Mouse (Mus musculus): Measurements from ENCODE around the gene Shcbp1.
"Not testable (repeated sequence)": the region's sequence is repeated elsewhere in the genome, so short reads cannot be mapped to it uniquely, and the experiment has no call there.

The Shcbp1 gene

DNA sequence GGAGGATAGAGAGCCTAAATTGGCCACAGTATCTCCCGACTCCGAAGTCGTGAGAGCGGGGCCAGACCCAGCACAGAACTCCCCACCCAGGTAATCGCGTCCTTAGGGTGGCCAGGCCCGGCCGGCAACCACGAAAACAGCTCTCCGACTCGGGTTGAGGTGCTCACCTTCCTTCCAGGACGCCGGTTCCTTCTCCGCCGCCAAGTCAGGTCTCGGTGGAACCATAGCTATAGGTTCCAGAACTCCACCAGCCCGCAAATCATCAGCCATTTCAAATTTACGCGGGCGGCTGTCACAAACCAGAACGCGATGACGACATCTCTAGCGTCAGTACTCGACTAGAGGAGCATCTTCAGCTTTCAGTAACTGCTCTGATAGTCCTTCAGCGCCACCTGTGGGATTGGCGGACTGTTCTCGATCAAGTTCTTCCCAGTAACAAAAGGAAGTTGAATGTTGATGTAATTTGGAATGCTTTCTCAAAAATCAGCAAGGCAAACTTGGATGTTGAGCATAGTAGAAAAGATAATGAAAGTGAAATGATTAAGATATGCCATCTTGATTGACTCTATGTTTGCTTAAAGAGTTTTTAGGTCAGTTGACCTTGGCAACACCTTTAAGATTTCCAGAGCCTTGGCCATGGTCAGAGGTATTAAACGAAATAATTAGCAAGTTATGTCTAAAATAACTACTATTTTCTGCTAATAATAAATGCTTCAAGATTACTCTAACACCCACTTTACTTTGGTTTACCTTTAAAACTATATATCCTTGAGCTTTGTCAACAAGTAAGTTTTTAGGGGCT lies at the start of gene Shcbp1:
Shcbp1 (minus strand) TSS at position 314 of the 802 bp plus-strand sequence.
- DNase-seq (ENCODE audit: low spot score): peak; percentile 96

DNA sequence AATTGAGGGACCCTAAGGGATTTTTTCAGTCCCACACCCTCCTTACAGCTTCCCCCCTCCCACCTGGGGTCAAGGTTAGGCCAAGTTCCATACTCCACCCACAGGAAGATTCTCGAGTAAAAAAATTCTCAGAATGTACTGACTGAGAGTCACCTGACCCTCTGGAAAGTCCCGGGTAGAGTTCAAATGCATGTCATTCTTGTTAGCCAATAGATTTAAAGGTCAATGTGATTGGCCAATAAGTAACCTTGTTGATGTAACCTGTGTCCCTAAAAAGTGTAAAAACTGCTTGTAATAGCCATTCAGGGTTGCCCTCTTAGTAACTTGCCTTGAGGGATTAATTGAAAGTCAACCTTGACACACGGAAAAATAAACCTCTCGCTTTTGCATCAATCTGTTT lies 29.5 kb upstream of the Shcbp1 start:
- DNase-seq (ENCODE audit: low spot score): no peak

DNA sequence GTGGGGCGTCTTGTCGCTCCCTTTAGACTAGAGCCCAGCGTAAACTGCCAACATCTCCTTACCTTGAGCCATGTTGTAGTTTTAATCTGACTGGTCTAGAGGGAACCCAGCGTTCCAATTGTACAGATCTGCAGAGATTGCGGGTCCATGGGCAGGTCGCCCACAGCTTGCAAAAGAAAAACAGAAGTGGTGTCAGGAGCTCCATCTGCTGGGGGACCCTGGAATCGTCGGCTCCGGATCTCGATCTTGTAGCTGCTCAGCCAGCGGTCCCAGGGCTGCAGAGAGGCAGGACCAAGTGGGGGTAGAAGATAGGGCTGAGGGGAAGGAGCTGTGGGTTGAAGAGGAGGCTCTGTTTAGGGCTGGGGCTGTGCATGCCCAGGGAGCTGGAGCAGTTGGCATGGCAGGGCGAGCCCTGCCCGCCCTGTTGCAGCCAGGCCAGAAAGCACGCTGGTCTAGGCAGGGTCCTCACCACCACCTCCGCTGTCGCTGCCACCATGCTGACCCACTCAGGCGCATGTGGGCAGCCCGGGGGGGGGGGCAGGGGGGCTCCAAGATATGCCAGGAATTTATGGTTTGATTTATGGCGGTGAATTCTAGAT lies 21.3 kb upstream of the Shcbp1 start:
- peak; percentile 56 for DNase-seq (ENCODE audit: low spot score)

DNA sequence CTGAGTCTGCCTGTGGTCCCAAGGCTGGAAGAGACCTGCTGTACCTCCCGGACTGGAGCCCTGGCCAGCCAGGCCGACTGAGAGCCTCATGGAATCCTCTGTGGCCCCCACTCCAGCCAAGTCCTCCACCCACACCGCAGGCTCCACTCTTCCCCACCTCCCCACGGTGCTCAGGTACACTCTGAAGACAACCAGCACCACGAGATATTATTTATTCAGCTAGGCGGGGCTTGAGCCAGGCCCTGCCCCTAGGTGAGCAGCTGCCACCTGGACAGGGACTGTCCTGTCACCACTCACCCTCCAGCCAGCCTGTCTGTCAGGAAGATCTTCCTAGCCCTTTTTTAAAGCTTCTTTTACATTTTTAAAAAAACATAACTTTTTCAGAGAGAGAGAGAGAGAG lies 1.1 kb downstream of the Shcbp1 start:
- no peak for DNase-seq (ENCODE audit: low spot score)

DNA sequence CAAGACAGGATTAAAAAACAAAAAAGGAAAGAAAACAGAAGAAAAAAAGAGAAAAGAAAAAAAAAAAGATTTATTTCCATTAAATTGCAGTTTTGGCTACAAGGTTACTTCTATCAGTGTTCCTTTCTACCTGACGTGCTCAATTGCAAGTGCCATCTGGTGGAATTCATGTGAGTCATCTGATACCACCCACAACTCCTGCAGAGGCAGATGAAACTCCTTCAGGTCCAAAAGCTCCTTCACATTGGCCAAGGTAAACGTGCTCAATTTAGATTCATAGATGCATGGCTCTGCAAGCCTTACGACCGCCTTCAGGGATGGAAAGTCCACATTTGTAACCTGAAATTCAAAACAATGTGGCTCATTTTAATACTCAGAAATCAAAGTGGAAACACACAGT lies 14.6 kb downstream of the Shcbp1 start:
- no peak for DNase-seq (ENCODE audit: low spot score)

DNA sequence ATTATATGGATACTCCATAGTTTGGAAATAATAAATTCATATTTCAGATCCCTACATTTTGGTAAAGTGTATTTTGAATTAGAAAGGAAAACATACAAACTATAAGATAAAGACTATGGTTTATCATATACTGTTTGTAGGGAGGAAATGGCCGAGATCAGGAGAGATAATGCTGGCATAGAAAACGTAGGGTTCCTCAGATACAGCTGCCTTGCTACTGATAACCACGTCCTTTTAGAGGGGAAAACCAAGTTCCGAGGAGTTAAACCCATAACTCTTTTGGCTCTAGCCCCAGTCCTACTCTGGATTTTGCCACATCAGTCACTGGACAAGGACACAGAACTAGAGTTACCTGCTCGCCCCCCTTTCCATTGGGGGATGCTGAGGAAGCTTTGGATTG lies 26.3 kb downstream of the Shcbp1 start:
- DNase-seq (ENCODE audit: low spot score): no peak

DNA sequence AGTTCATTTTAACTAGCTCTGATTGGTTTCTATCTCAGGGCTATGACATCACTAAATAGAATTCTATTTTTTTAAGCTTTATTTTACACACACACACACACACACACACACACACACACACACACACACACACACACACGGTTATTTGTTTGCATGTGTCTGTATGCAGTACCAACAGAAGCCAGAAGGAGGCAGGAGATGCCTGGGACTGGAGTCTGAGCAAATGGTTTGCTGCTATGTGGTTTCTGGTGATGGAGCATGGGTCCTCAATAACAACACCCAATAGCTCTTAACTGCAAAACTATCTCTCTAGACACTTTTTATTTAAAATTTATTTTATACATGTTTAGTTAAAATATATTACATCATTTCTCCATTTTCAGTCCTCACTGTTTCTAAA lies 48.4 kb downstream of the Shcbp1 start:
- no peak for DNase-seq (ENCODE audit: low spot score)

DNA sequence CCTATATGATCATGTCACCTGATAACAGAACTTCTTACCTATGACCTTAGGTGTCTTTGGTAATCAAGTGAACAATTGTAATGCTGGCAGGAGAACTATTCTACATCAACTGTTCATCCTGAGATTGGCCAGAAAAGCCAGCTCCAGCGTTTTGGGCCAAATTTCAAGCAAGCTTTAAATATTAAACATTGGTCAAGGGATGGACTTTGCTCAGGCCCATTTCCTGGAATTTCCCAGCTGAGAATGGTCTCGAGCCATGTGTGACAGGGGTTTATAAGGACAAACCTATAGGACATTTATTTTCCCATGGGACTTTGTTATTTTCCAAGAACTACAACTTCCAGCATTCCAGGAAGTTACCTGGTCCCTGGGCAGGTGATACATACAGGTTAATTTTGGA lies 63.8 kb downstream of the Shcbp1 start:
- DNase-seq (ENCODE audit: low spot score): no peak

DNA sequence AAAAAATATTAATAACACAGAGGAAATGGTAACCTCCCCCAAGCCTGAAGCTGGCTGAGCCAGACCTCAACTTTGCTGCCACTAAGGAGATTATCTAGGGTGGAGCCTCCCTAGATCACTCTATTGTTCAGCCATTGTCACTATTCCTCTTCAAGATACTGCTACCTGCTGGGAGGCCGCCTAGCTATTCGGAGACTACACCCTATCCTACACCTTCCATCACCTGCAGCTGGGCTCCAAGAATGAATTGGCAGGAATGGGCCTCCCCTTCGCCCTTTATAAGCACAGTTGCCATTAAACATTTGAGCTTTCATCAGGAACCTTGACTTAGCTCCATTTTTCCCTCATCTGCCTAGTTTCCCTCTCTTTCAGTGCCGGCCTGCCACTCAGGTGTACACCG lies 71.0 kb downstream of the Shcbp1 start:
- DNase-seq (ENCODE audit: low spot score): not testable (repeated sequence)

DNA sequence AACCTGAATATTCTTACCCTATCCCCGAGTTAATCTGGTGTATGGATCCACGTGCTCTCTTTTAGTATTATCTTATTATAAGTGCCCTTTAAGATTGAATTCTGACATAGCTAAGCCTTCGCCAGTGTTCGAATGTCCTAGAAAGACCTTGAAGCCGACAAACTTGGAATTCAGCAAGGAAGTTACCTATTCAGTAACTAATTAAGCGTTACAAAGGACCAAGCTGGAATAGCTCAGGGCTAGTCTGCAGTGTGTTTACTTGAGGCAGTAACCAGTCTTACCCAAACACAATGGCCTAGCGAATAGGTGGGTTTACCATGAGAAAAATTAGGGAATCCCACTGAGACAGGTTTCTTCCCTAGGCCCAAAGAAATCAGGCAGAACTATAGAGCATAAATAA lies 71.5 kb downstream of the Shcbp1 start:
- not testable (repeated sequence) for DNase-seq (ENCODE audit: low spot score)

DNA sequence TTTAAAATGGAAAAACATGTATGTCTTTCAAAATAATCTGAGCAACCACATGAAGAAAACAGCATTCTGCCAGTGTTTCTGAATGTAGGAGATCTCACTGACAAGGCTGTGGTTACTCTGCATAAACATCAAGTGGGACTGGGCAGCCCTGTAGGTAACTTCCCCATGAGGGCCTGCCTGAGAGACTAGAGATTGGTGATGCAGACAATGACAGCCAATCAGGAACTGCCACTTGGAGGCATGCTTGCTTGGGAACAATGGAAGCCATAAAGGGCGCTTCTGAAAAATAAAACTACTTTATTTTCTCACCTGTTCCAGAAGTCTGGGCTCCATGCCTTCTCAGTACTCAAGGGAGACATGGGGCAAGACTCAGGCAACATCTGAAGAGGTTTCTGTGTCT lies 87.7 kb downstream of the Shcbp1 start:
- DNase-seq (ENCODE audit: low spot score): no peak
